Mouse (Mus musculus) forebrain, embryonic 14.5 days (tissue): ENCODE results near the gene Tsc22d4. TPM values are rescaled to one million over a fixed set of nuclear protein-coding genes. Genes with fewer than 3 reads are reported as not detected.

Experiments used
- ATAC-seq: fragments of 200-750 bp; cut with Nextera tagmentation; 2 replicates; pipeline ENCODE4 v1.8.0; 2017; ENCODE audit warnings: mild to moderate bottlenecking, moderate library complexity
- DNase-seq: peaks from one replicate; pipeline ENCODE4 v3.0.0-alpha.2; 2015; ENCODE audit warnings: low spot score
- H3K27ac ChIP-seq: fragments of 300-500 bp; sonication (generic); 2 replicates; pipeline ENCODE4 v1.5.1; 2014; ENCODE audit warnings: low read depth, mild to moderate bottlenecking, control low read depth, low read length, moderate library complexity
- H3K27me3 ChIP-seq: fragments of 300-500 bp; sonication (generic); replicated peaks from 2 replicates; pipeline ENCODE4 v1.6.1; 2014; ENCODE audit warnings: low read length, control low read depth, mixed read lengths; ENCODE audit not compliant: control insufficient read depth, insufficient read depth
- H3K36me3 ChIP-seq: fragments of 300-500 bp; sonication (generic); 2 replicates; pipeline ENCODE4 v1.6.1; 2014; ENCODE audit warnings: low read length, control low read depth; ENCODE audit not compliant: control insufficient read depth, insufficient read depth
- H3K4me1 ChIP-seq: fragments of 300-500 bp; sonication (generic); 2 replicates; pipeline ENCODE4 v1.6.1; 2014; ENCODE audit warnings: antibody characterized with exemption, low read length, control low read depth; ENCODE audit not compliant: control insufficient read depth, insufficient read depth
- H3K4me2 ChIP-seq: fragments of 300-500 bp; sonication (generic); 2 replicates; pipeline ENCODE4 v1.6.1; 2014; ENCODE audit warnings: mild to moderate bottlenecking, control low read depth, low read length
- H3K4me3 ChIP-seq: fragments of 300-500 bp; sonication (generic); 2 replicates; pipeline ENCODE4 v1.5.1; 2014; ENCODE audit warnings: low read depth, low read length, control low read depth
- H3K9ac ChIP-seq: fragments of 300-500 bp; sonication (generic); 2 replicates; pipeline ENCODE4 v1.6.1; 2014; ENCODE audit warnings: mild to moderate bottlenecking, low read length, control low read depth, moderate library complexity
- H3K9me3 ChIP-seq: fragments of 300-500 bp; sonication (generic); replicated peaks from 2 replicates; pipeline ENCODE4 v1.6.1; 2016; ENCODE audit warnings: low read length, control low read depth, mixed read lengths; ENCODE audit not compliant: control insufficient read depth
- WGBS: fragments of 180-500 bp; shearing (Covaris S2); extraction: QIAGEN DNeasy Blood & Tissue Kit; methylation state at CpG from one replicate; pipeline ENCODE4 v1.1.7; 2014; 5-methylcytosine and 5-hydroxymethylcytosine counted together
- polyA plus RNA-seq: library from polyadenylated mRNA; unstranded; fragments of >200 nt; fragmentation: Nextera tagmentation; extraction: Ambion mirVana; gene quantifications from 2 replicates; pipeline ENCODE4 v1.2.1, GENCODE M21; 2014

The Tsc22d4 gene
- polyA plus RNA-seq, 1 experiment from 2014 or later, result 52.3 TPM

DNA sequence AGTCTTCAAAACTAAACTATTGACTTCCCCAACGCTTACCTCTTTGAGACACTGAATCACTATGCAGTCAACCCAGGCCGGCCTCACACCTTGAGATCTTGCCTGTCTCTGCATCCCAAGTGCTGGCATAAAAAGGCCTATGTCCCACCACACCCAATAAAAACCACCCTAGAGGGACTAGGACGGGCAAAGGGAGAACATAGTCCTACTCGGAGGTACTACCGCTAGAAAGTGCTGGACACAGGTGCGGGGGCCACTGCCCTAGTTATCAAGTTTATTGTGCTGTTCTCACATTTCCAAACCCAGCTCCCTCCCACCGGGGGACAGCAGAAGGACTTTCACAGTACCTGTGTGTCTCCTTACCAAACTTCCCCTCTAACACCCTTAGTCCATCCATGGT is 36.1 kb downstream of the Tsc22d4 start:
- H3K4me3 ChIP-seq, result no peak overlapping the region
- H3K27ac ChIP-seq, result no peak overlapping the region
- H3K4me1 ChIP-seq, result peaks cover 41% of the 10 kb centered on the region
- DNase-seq (no peak), ATAC-seq (no peak)
- WGBS, result 92% methylated on average over 7 of the region's 7 CpGs
- H3K27me3 ChIP-seq, result no peaks in the 10 kb centered on the region
- peaks cover 46% of the 10 kb centered on the region for H3K36me3 ChIP-seq
- no peak overlapping the region for H3K4me2 ChIP-seq
- no peak overlapping the region for H3K9ac ChIP-seq
- H3K9me3 ChIP-seq, result no peaks in the 10 kb centered on the region

DNA sequence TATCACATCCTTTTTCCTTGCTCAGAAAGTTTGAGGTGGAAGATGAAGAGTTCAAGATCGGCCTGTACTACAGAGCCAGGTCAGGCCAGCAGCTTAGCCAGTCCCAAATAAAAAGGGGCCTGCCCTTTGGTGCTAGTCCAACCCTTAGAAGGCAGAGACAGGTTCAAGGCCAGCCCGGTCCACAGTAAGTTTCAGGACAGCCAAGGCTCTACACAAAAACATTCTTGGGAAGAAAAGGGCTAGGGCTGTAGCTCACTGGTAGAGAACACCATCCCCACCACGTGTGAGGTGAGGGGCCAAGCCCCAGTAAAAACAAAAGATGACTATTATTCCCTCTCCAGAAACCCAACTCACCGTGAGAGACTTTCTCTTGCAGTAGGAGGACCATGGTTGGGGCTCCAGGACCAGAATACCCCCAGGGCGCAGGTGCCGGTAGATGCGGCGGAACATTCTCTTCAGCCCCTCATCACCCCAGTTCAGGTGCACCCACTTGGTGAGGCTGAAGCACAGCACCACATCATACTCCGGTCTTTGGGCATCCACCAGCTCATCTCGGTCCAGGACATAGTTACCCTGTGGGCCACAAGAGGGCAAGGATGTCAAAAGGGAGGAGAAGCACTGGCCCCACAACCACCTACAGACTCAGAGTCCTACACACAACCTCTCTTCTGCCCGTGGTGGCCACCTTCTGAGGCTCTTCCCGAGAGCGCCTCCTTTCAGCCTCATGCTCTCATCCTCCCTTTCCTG is 37.4 kb downstream of the Tsc22d4 start:
- Histone ChIP-seq H3K4me2 (peak overlapping the region; percentile 94), H3K27me3 (no peaks in the 10 kb centered on the region), H3K9me3 (no peaks in the 10 kb centered on the region), H3K4me1 (peaks cover 41% of the 10 kb centered on the region), H3K4me3 (peak overlapping the region; percentile 89), H3K27ac (no peak overlapping the region), H3K36me3 (peaks cover 46% of the 10 kb centered on the region), H3K9ac (peak overlapping the region; percentile 93; the same call in 1 of the 2 replicates)
- DNase-seq (no peak), ATAC-seq (no peak)
- 84% methylated on average over 13 of the region's 13 CpGs for whole genome bisulfite sequencing

DNA sequence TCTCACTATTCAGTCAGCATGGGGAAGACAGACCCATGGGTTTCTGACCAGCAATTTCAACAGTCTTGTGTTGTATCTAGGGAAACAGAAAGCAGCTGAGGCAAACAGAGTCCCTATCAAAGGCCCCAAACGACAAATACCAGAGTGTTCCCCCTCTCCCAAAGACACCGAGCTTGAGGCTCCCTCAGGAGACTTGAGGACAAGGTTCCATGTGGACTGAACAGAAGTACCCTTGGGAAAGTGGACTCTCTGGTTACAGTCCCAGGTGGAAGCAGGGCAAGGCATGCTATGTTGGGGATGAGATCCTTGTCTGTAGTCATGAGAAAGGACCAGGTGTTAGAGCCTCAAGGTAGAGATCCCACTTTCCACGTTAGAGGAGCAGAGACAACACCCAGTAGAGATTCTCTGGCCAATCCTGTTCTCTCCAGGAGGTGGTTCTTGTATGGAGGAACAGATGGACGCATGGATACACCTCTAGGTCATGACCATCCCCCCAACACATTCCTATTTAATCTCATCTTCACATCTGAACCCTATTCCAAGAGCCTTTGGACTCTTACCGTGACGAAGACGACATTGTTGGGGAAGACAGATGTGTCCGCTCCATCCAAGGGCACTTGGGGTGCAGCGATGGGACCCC is 38.5 kb downstream of the Tsc22d4 start:
- Histone ChIP-seq H3K4me1 (peaks cover 39% of the 10 kb centered on the region), H3K4me3 (peak overlapping the region; percentile 89), H3K36me3 (peaks cover 46% of the 10 kb centered on the region), H3K9me3 (no peaks in the 10 kb centered on the region), H3K27ac (no peak overlapping the region), H3K27me3 (no peaks in the 10 kb centered on the region), H3K4me2 (peak overlapping the region; percentile 94), H3K9ac (peak overlapping the region; percentile 93)
- no peak for DNase-seq
- ATAC-seq, result no peak
- 77% methylated on average over 9 of the region's 9 CpGs for WGBS

DNA sequence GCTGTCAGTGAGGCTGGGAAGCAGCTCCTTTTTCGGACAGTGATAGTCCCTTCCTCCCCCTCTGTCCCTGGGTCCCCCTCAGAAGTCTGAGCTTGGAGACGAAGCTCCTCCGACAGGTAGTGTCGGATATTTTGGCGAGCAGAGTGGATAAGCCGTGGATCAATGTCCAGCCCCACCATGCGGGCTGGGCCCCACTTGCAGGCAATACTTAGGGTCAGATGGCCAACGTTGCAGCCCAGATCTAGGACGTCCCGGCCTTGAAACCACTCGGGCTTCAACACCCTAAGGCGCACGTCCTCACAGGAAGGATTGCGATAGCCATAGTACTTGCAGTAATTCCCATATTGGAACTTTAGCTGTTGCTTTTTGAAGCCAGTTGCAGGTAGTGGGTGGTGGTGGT is 39.0 kb downstream of the Tsc22d4 start:
- DNase-seq (no peak), ATAC-seq (no peak)
- Histone ChIP-seq H3K36me3 (peaks cover 46% of the 10 kb centered on the region), H3K9me3 (no peaks in the 10 kb centered on the region), H3K4me2 (peak overlapping the region; percentile 94), H3K27ac (no peak overlapping the region), H3K4me1 (peaks cover 37% of the 10 kb centered on the region), H3K4me3 (peak overlapping the region; percentile 89), H3K27me3 (no peaks in the 10 kb centered on the region), H3K9ac (peak overlapping the region; percentile 93)
- WGBS, result 86% methylated on average over 14 of the region's 14 CpGs

DNA sequence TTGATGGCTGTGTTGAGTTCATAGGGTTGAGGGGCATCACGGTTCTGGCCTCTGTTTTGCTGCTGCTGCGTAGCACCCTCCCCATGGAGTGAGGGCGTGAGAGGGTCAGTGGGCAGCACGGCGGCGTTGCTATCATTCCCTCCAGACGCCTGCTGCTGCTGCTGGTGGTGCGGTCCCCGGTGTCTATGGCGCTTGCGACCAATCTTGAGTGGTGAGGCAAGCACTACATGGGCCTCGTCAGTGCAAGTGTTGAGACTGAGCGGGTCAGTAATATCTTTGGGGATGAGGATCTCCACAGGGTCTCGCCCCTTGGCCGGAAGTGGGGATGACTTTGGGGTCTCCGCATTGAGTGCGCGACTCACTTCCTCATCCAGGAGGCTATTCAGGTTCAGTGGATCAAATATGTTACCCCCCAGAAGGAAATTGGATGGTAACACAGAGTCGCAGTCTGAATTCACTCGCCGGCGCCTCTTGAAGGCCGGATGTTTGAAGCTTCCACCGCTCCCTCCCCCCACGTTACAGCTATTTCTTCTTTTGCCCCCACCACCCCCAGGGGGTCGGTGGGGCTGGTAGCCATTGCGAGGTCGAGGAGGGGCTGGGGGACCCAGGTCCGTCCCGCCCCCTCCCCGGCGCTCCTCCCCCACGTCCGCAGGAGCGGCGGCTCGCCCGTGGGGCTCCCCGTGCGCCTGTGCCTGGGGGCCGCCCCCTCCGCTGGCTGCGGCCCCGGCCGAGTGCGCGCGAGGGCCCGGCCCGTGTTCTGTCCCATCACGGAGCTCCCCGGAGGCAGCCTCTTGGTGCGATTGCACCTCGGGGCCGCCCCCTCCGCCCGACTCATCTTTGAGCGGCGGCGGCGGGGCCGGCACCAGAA is 39.9 kb downstream of the Tsc22d4 start:
- DNase-seq (peak; percentile 52), ATAC-seq (peak; percentile 25)
- H3K9me3 ChIP-seq, result no peaks in the 10 kb centered on the region
- peak overlapping the region; percentile 94 for H3K4me2 ChIP-seq
- peak overlapping the region; percentile 93 for H3K9ac ChIP-seq
- H3K27ac ChIP-seq, result peak overlapping the region; percentile 98
- peaks cover 29% of the 10 kb centered on the region for H3K4me1 ChIP-seq
- peaks cover 41% of the 10 kb centered on the region for H3K36me3 ChIP-seq
- 6% methylated on average over 56 of the region's 62 CpGs for WGBS
- no peaks in the 10 kb centered on the region for H3K27me3 ChIP-seq
- H3K4me3 ChIP-seq, result peak overlapping the region; percentile 89

- H3K4me2 ChIP-seq, result peak overlapping the region; percentile 94
- H3K4me3 ChIP-seq, result peak overlapping the region; percentile 89
- H3K9ac ChIP-seq, result peak overlapping the region; percentile 93
- H3K9me3 ChIP-seq, result no peaks in the 10 kb centered on the region
- no peaks in the 10 kb centered on the region for H3K27me3 ChIP-seq
- H3K36me3 ChIP-seq, result peaks cover 32% of the 10 kb centered on the region
- ATAC-seq, result peak; percentile 81
- WGBS, result under 1% methylated on average over 63 of the region's 79 CpGs
- DNase-seq, result peak; percentile 100
- H3K4me1 ChIP-seq, result peaks cover 26% of the 10 kb centered on the region
- H3K27ac ChIP-seq, result peak overlapping the region; percentile 98
Measured at GRCm38 (mm10) chr5:137786109-137786942, 40.8 kb downstream of the Tsc22d4 start.

GRCm38 (mm10) chr5:137787151-137787928 is 41.8 kb downstream of the Tsc22d4 start, which contains the start of the genes Mepce and Zcwpw1:
Gene Mepce, minus strand, starts transcription at chr5:137787655.
Gene Zcwpw1, plus strand, starts transcription at chr5:137787798.
- Histone ChIP-seq H3K4me1 (peaks cover 26% of the 10 kb centered on the region), H3K9ac (peak within 1 kb of the TSS; percentile 67), H3K27me3 (no peaks in the 10 kb centered on the region), H3K4me3 (peak within 1 kb of the TSS; percentile 89), H3K9me3 (no peaks in the 10 kb centered on the region), H3K36me3 (peaks cover 22% of the 10 kb centered on the region), H3K4me2 (peak within 1 kb of the TSS; percentile 94), H3K27ac (peak within 1 kb of the TSS; percentile 98)
- ATAC-seq, result peak; percentile 62
- WGBS, result under 1% methylated on average over 48 of the region's 48 CpGs
- peak; percentile 98 for DNase-seq
